Mouse (Mus musculus): ENCODE measurements around the gene Alg1. TPM values are rescaled to one million over a fixed set of nuclear protein-coding genes. Genes with fewer than 3 reads are reported as not detected.

Gene Alg1
- polyA plus RNA-seq, 1 experiment from 2014 or later: 17.3 TPM

GRCm38 (mm10) chr16:5244411-5244810 is 11.0 kb downstream of the Alg1 start:
- peak; percentile 54; the same call in 1 of the 2 replicates for ATAC-seq
- Histone ChIP-seq H3K4me3 (no peak overlapping the region), H3K9me3 (replicated peaks) (no peaks in the 10 kb centered on the region), H3K4me2 (no peak overlapping the region), H3K36me3 (peaks cover 91% of the 10 kb centered on the region), H3K9ac (no peak overlapping the region), H3K27me3 (replicated peaks) (no peaks in the 10 kb centered on the region), H3K27ac (no peak overlapping the region), H3K4me1 (no peaks in the 10 kb centered on the region)
- WGBS (ENCODE audit: insufficient replicate concordance): 41% methylated on average over 7 of the region's 7 CpGs

GRCm38 (mm10) chr16:5250891-5251290 is 17.5 kb downstream of the Alg1 start:
- peaks cover 65% of the 10 kb centered on the region for H3K36me3 ChIP-seq
- no peak for ATAC-seq
- H3K27ac ChIP-seq: no peak overlapping the region
- no peak overlapping the region for H3K4me2 ChIP-seq
- H3K27me3 ChIP-seq (replicated peaks): no peaks in the 10 kb centered on the region
- WGBS (ENCODE audit: insufficient replicate concordance): 69% methylated on average over 3 of the region's 3 CpGs
- no peaks in the 10 kb centered on the region for H3K9me3 ChIP-seq (replicated peaks)
- H3K4me3 ChIP-seq: no peak overlapping the region
- peaks cover 20% of the 10 kb centered on the region for H3K4me1 ChIP-seq
- H3K9ac ChIP-seq: no peak overlapping the region

- no peak overlapping the region for H3K4me2 ChIP-seq
- 82% methylated on average over 2 of the region's 2 CpGs for WGBS (ENCODE audit: insufficient replicate concordance)
- H3K4me1 ChIP-seq: peaks cover 28% of the 10 kb centered on the region
- no peak for ATAC-seq
- H3K9me3 ChIP-seq (replicated peaks): no peaks in the 10 kb centered on the region
- no peak overlapping the region for H3K9ac ChIP-seq
- H3K27me3 ChIP-seq (replicated peaks): no peaks in the 10 kb centered on the region
- H3K27ac ChIP-seq: no peak overlapping the region
- H3K36me3 ChIP-seq: peaks cover 53% of the 10 kb centered on the region
- H3K4me3 ChIP-seq: no peak overlapping the region
These were observed 18.8 kb downstream of the Alg1 start for GRCm38 (mm10) chr16:5252260-5252659.

- Histone ChIP-seq H3K27me3 (replicated peaks) (no peaks in the 10 kb centered on the region), H3K4me3 (peak overlapping the region; percentile 76), H3K9me3 (replicated peaks) (no peaks in the 10 kb centered on the region), H3K4me1 (peaks cover 28% of the 10 kb centered on the region), H3K27ac (peak overlapping the region; percentile 73), H3K36me3 (peaks cover 31% of the 10 kb centered on the region), H3K4me2 (peak overlapping the region; percentile 96), H3K9ac (peak overlapping the region; percentile 79)
- 5% methylated on average over 15 of the region's 15 CpGs for WGBS (ENCODE audit: insufficient replicate concordance)
- peak; percentile 70 for ATAC-seq
These were observed 21.1 kb downstream of the Alg1 start for GRCm38 (mm10) chr16:5254346-5255025.

GRCm38 (mm10) chr16:5255081-5255740 is 21.8 kb downstream of the Alg1 start:
- H3K36me3 ChIP-seq: peaks cover 24% of the 10 kb centered on the region
- peak overlapping the region; percentile 73 for H3K27ac ChIP-seq
- no peak; the same call in 1 of the 2 replicates for ATAC-seq
- WGBS (ENCODE audit: insufficient replicate concordance): 1% methylated on average over 27 of the region's 27 CpGs
- peaks cover 28% of the 10 kb centered on the region for H3K4me1 ChIP-seq
- H3K9ac ChIP-seq: peak overlapping the region; percentile 79
- H3K9me3 ChIP-seq (replicated peaks): no peaks in the 10 kb centered on the region
- peak overlapping the region; percentile 96 for H3K4me2 ChIP-seq
- no peaks in the 10 kb centered on the region for H3K27me3 ChIP-seq (replicated peaks)
- H3K4me3 ChIP-seq: peak overlapping the region; percentile 76

- no peaks in the 10 kb centered on the region for H3K9me3 ChIP-seq (replicated peaks)
- H3K4me3 ChIP-seq: peak within 1 kb of the TSS; percentile 76
- H3K9ac ChIP-seq: peak within 1 kb of the TSS; percentile 79
- peak within 1 kb of the TSS; percentile 96 for H3K4me2 ChIP-seq
- peaks cover 17% of the 10 kb centered on the region for H3K36me3 ChIP-seq
- ATAC-seq: peak; percentile 93
- no peaks in the 10 kb centered on the region for H3K27me3 ChIP-seq (replicated peaks)
- peaks cover 28% of the 10 kb centered on the region for H3K4me1 ChIP-seq
- 2% methylated on average over 57 of the region's 57 CpGs for WGBS (ENCODE audit: insufficient replicate concordance)
- H3K27ac ChIP-seq: peak within 1 kb of the TSS; percentile 73
These were observed 22.5 kb downstream of the Alg1 start, which contains the start of gene Eef2kmt for GRCm38 (mm10) chr16:5255779-5256496. Gene Eef2kmt (minus strand): TSS chr16:5255983.

- ATAC-seq: no peak
- Histone ChIP-seq H3K4me3 (no peak overlapping the region), H3K36me3 (no peaks in the 10 kb centered on the region), H3K27ac (no peak overlapping the region), H3K4me1 (no peaks in the 10 kb centered on the region), H3K9me3 (replicated peaks) (no peaks in the 10 kb centered on the region), H3K9ac (no peak overlapping the region), H3K4me2 (no peak overlapping the region), H3K27me3 (replicated peaks) (no peaks in the 10 kb centered on the region)
- WGBS (ENCODE audit: insufficient replicate concordance): 72% methylated on average over 8 of the region's 8 CpGs
These were observed 29.7 kb downstream of the Alg1 start for GRCm38 (mm10) chr16:5263156-5263555.

- H3K4me1 ChIP-seq: no peaks in the 10 kb centered on the region
- no peaks in the 10 kb centered on the region for H3K36me3 ChIP-seq
- H3K9me3 ChIP-seq (replicated peaks): no peaks in the 10 kb centered on the region
- H3K4me3 ChIP-seq: no peak overlapping the region
- WGBS (ENCODE audit: insufficient replicate concordance): 72% methylated on average over 7 of the region's 7 CpGs
- H3K27ac ChIP-seq: no peak overlapping the region
- no peak for ATAC-seq
- no peak overlapping the region for H3K4me2 ChIP-seq
- H3K27me3 ChIP-seq (replicated peaks): no peaks in the 10 kb centered on the region
- no peak overlapping the region for H3K9ac ChIP-seq
These were observed 30.5 kb downstream of the Alg1 start for GRCm38 (mm10) chr16:5263926-5264325.

- Histone ChIP-seq H3K36me3 (no peaks in the 10 kb centered on the region), H3K9ac (no peak overlapping the region), H3K4me3 (no peak overlapping the region), H3K9me3 (replicated peaks) (no peaks in the 10 kb centered on the region), H3K4me2 (no peak overlapping the region), H3K27me3 (replicated peaks) (no peaks in the 10 kb centered on the region), H3K27ac (no peak overlapping the region), H3K4me1 (no peaks in the 10 kb centered on the region)
- WGBS (ENCODE audit: insufficient replicate concordance): 63% methylated on average over 4 of the region's 4 CpGs
- 0 out of 2 replicates have a peak, but pooled peaks have one; percentile 27 for ATAC-seq
These were observed 38.1 kb downstream of the Alg1 start for GRCm38 (mm10) chr16:5271411-5272035.

GRCm38 (mm10) chr16:5272371-5272770 is 39.0 kb downstream of the Alg1 start:
- H3K9ac ChIP-seq: no peak overlapping the region
- no peak overlapping the region for H3K4me2 ChIP-seq
- H3K9me3 ChIP-seq (replicated peaks): no peaks in the 10 kb centered on the region
- H3K4me1 ChIP-seq: no peaks in the 10 kb centered on the region
- 51% methylated on average over 3 of the region's 3 CpGs for WGBS (ENCODE audit: insufficient replicate concordance)
- H3K4me3 ChIP-seq: no peak overlapping the region
- H3K36me3 ChIP-seq: no peaks in the 10 kb centered on the region
- no peak overlapping the region for H3K27ac ChIP-seq
- no peak for ATAC-seq
- no peaks in the 10 kb centered on the region for H3K27me3 ChIP-seq (replicated peaks)

GRCm38 (mm10) chr16:5279571-5280222 is 46.3 kb downstream of the Alg1 start:
- no peaks in the 10 kb centered on the region for H3K9me3 ChIP-seq (replicated peaks)
- 65% methylated on average over 5 of the region's 5 CpGs for WGBS (ENCODE audit: insufficient replicate concordance)

More at GRCm38 (mm10) chr16:5279571-5280222, 46.3 kb downstream of the Alg1 start:
- no peak overlapping the region for H3K4me3 ChIP-seq
- H3K4me2 ChIP-seq: no peak overlapping the region
- H3K27me3 ChIP-seq (replicated peaks): peaks cover 4% of the 10 kb centered on the region; the same call in 1 of the 2 replicates
- H3K4me1 ChIP-seq: no peaks in the 10 kb centered on the region
- no peak for ATAC-seq
- no peak overlapping the region for H3K27ac ChIP-seq
- H3K9ac ChIP-seq: no peak overlapping the region
- no peaks in the 10 kb centered on the region for H3K36me3 ChIP-seq
